In the genomic region with DNA sequence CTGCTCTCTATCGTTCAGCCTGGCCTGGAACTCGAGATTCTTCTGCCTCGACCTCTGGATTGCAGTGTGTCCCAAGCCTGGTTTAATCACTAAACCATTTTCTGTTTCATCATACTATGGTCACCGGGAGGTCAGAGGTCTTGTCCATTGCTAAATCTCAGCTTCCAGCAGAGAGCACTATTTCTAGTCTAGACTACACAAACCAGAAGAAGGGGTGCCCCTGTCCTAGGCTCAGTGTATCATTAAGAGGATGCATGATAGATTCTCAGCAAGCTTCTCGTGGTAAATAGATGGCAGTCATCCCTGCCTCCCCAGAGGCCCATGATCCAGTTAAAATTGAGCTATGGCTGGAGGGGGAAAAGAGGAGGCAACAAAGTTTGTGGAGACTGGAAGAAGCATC, we compare ENCODE assay signal across 8 mouse cellular contexts. TPM values are rescaled to one million over a fixed set of nuclear protein-coding genes. Genes with fewer than 3 reads are reported as not detected.
DNase-seq lines count a peak whose midpoint lies in the region; ATAC-seq lines count a peak whose summit lies in the region.

No protein-coding gene starts in this region.

- H3K27me3 ChIP-seq in embryonic facial prominence, embryonic 12.5 days = no peaks in the 10 kb centered on the region
- no peaks in the 10 kb centered on the region for H3K27me3 ChIP-seq in midbrain, embryonic 14.5 days (ENCODE audit: control insufficient read depth, insufficient read depth, low read length)

- ATAC-seq in embryonic facial prominence, embryonic 12.5 days (ENCODE audit: insufficient number of reproducible peaks, insufficient read depth, low FRiP score, low TSS enrichment) = no peak
- no peak for ATAC-seq in midbrain, embryonic 14.5 days (ENCODE audit: low FRiP score, low TSS enrichment)

- H3K9ac ChIP-seq in embryonic facial prominence, embryonic 12.5 days = no peak overlapping the region; the same call in 1 of the 2 replicates
- peak overlapping the region; percentile 70; the same call in 1 of the 2 replicates for H3K9ac ChIP-seq in midbrain, embryonic 14.5 days (replicated peaks; ENCODE audit: low read length)

- no peaks in the 10 kb centered on the region for H3K4me1 ChIP-seq in embryonic facial prominence, embryonic 12.5 days
- H3K4me1 ChIP-seq in midbrain, embryonic 14.5 days (ENCODE audit: control insufficient read depth, insufficient read depth, low read length) = peaks cover 11% of the 10 kb centered on the region

- H3K9me3 ChIP-seq in embryonic facial prominence, embryonic 12.5 days = no peaks in the 10 kb centered on the region
- no peaks in the 10 kb centered on the region for H3K9me3 ChIP-seq in midbrain, embryonic 14.5 days (ENCODE audit: control insufficient read depth, low read length)

- H3K36me3 ChIP-seq in embryonic facial prominence, embryonic 12.5 days = peaks cover 39% of the 10 kb centered on the region
- H3K36me3 ChIP-seq in midbrain, embryonic 14.5 days (ENCODE audit: control insufficient read depth, insufficient read depth, low read length) = peaks cover 55% of the 10 kb centered on the region

- peak overlapping the region; percentile 96; the same call in 1 of the 2 replicates for H3K27ac ChIP-seq in embryonic facial prominence, embryonic 12.5 days
- H3K27ac ChIP-seq in midbrain, embryonic 14.5 days (replicated peaks; ENCODE audit: low read depth, low read length) = peak overlapping the region; percentile 91

- 81% methylated on average over 5 of the region's 5 CpGs for WGBS in embryonic facial prominence, embryonic 12.5 days
- WGBS in midbrain, embryonic 14.5 days = 81% methylated on average over 5 of the region's 5 CpGs

- peak overlapping the region; percentile 68 for H3K4me2 ChIP-seq in embryonic facial prominence, embryonic 12.5 days (replicated peaks)
- peak overlapping the region; percentile 75 for H3K4me2 ChIP-seq in midbrain, embryonic 14.5 days (ENCODE audit: low read length)

- H3K4me3 ChIP-seq in embryonic facial prominence, embryonic 12.5 days = peak overlapping the region; percentile 91
- peak overlapping the region; percentile 91 for H3K4me3 ChIP-seq in midbrain, embryonic 14.5 days (replicated peaks; ENCODE audit: low read depth, low read length)

- DNase-seq in kidney, adult 11 months = peak; percentile 58
- DNase-seq in kidney, postnatal 10 days = no peak
- DNase-seq in kidney, adult 9 months = peak; percentile 81
- DNase-seq in midbrain, embryonic 14.5 days = no peak
- no peak for DNase-seq in left cerebral cortex, adult 11 months (ENCODE audit: low spot score)
- no peak for DNase-seq in gastrocnemius, postnatal 25 days
- no peak for DNase-seq in right cerebral cortex, postnatal 14 days

RNA-seq across cellular contexts. Expression of a gene that starts 0.5 kb away (rescaled TPM):
- 66.8 and 67.9 TPM in 2 replicates for polyA plus RNA-seq in embryonic facial prominence, embryonic 12.5 days (2016; fragmentation: Nextera tagmentation; extraction: Ambion mirVana)
- polyA plus RNA-seq in midbrain, embryonic 14.5 days (2014; fragmentation: Nextera tagmentation; extraction: Ambion mirVana) = 88.8 and 95.8 TPM in 2 replicates
- total RNA-seq in gastrocnemius, postnatal 25 days (2021) = 10 to 100 TPM; 18.6 to 20.3 TPM

RNA-seq across cellular contexts. Expression of a gene that starts 3.3 kb away (rescaled TPM):
- polyA plus RNA-seq in embryonic facial prominence, embryonic 12.5 days (2016; fragmentation: Nextera tagmentation; extraction: Ambion mirVana) = 0.90 TPM in 1 of 2 replicates, not detected in the other
- polyA plus RNA-seq in midbrain, embryonic 14.5 days (2014; fragmentation: Nextera tagmentation; extraction: Ambion mirVana) = 1.7 TPM in 1 of 2 replicates, not detected in the other
- total RNA-seq in gastrocnemius, postnatal 25 days (2021) = not detected

RNA-seq across cellular contexts. Expression of a gene that starts 9.5 kb away (rescaled TPM):
- polyA plus RNA-seq in embryonic facial prominence, embryonic 12.5 days (2016; fragmentation: Nextera tagmentation; extraction: Ambion mirVana) = 118 and 128 TPM in 2 replicates
- 141 and 154 TPM in 2 replicates for polyA plus RNA-seq in midbrain, embryonic 14.5 days (2014; fragmentation: Nextera tagmentation; extraction: Ambion mirVana)
- 10 to 100 TPM; 39.8 to 43.1 TPM for total RNA-seq in gastrocnemius, postnatal 25 days (2021)

RNA-seq across cellular contexts. Expression of a gene that starts 10.1 kb away (rescaled TPM):
- polyA plus RNA-seq in embryonic facial prominence, embryonic 12.5 days (2016; fragmentation: Nextera tagmentation; extraction: Ambion mirVana) = 48.9 and 49.1 TPM in 2 replicates
- 53.9 and 58.2 TPM in 2 replicates for polyA plus RNA-seq in midbrain, embryonic 14.5 days (2014; fragmentation: Nextera tagmentation; extraction: Ambion mirVana)
- 10 to 100 TPM; 14.9 to 21.8 TPM for total RNA-seq in gastrocnemius, postnatal 25 days (2021)

RNA-seq across cellular contexts. Expression of a gene that starts 11.2 kb away (rescaled TPM):
- 32.8 and 35.8 TPM in 2 replicates for polyA plus RNA-seq in embryonic facial prominence, embryonic 12.5 days (2016; fragmentation: Nextera tagmentation; extraction: Ambion mirVana)
- 65.0 and 80.9 TPM in 2 replicates for polyA plus RNA-seq in midbrain, embryonic 14.5 days (2014; fragmentation: Nextera tagmentation; extraction: Ambion mirVana)
- 1 to 10 TPM; 1.8 to 2.2 TPM for total RNA-seq in gastrocnemius, postnatal 25 days (2021)

Comparison
In these comparisons a context has a peak if more than half of its experiments do, and no peak if none do; other contexts are left out.
1. DNase-seq: peak in kidney, adult 11 months (single experiment) and kidney, adult 9 months (single experiment); none in kidney, postnatal 10 days (single experiment), midbrain, embryonic 14.5 days (single experiment), left cerebral cortex, adult 11 months (single experiment), gastrocnemius, postnatal 25 days (single experiment) and right cerebral cortex, postnatal 14 days (single experiment).